Mouse (Mus musculus): Measurements from ENCODE around the gene Fkbp7.
"Not testable (repeated sequence)": the region's sequence is repeated elsewhere in the genome, so short reads cannot be mapped to it uniquely, and the experiment has no call there.

Fkbp7 gene

DNA sequence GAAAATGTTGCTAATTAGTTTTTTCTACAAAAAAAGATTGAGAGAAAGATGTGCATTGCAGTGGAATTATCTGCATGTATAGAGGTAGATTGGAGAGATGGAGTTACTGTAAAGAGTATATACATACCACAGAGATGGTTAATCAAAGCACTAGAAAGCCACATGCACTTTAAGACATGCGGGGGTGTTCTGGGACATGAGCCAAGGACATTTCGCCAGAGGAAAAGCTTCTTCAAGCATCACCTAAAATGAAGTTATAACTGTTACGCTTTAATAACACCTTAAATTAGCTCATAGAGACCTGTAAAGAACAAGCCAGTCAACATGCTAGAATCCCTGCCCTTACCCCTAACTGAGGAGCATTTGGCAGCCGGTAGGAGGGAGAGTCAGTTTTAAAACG lies 5.7 kb downstream of the Fkbp7 start:
- no peak for DNase-seq (ENCODE audit: low read depth, low spot score)

DNA sequence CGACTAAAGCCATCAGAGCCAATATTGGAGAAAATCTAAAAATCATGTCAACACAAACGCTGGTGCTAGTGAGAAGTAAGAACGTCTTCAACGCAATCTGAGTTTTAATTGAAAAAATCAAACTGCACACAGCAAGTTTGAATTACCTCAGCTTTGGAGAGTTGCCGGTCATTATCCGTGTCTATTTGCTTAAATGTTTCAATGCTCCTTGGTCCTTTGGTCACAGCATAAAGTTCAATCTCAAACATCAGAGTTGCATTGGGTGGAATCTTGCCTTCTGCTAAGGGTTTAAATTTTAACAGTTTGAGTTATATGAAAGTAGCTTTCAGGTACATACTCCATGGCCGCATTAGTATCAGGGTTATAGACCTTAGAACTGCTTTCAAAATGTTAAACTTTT lies 7.4 kb downstream of the Fkbp7 start:
- DNase-seq (ENCODE audit: low read depth, low spot score) = no peak

DNA sequence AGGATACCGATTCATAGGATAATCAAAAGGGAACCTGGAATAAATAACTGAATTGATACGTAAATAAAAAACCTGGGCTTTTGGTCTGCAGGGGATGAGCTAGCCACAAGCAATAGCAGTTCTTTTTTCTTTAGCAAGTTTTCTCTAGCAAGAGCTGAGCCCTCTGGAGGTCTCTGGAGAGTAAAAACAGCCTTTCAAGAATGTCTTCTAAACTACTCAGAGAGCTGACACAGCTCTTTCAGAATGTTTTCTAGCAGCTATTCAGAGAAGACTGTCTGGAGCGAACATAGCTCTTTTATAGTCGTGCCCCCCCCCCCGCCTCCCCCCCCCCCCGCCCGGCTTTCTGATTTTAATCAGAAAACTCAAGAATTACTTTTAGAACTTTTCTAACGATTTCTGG lies 13.5 kb downstream of the Fkbp7 start:
- no peak for DNase-seq (ENCODE audit: low read depth, low spot score)

DNA sequence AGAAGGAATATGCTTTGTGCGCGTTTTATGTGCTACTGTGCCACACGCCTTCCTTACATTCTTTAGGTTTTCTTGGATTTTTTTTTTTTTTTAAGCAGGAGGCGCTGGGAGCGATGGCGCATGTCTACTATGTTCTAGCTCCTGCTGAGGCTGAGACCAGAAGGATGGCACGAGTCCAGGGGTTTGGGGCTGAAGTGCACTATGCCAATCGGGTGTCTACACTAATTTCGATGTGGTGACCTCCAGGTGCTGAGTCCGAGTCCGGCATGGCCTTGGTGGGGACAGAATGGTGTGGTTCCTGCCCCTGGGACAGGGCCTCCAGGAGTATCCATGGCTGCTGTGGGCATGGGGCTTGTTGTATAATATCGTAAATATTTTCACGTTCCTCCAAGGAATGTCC lies 14.4 kb downstream of the Fkbp7 start:
- DNase-seq (ENCODE audit: low read depth, low spot score) = no peak

DNA sequence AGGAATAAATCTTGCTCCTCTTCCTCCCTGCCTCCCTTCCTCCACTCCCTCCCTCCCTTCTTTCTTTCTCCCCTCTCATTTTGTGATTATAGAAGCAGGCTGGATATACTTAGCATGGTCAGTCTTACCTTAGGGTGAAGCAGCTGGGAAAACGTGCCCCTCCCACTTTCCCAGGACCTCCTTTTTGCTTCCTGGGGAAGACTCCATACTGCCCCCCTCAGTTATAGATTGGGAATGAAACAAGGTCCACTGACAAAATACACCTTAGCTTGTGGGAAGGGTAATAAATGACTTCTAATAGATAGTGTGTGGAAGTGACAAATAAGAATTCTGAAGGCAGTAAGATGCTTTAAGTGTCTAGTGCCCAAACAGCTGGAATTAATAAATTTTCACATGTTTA lies 16.9 kb downstream of the Fkbp7 start:
- no peak for DNase-seq (ENCODE audit: low read depth, low spot score)

DNA sequence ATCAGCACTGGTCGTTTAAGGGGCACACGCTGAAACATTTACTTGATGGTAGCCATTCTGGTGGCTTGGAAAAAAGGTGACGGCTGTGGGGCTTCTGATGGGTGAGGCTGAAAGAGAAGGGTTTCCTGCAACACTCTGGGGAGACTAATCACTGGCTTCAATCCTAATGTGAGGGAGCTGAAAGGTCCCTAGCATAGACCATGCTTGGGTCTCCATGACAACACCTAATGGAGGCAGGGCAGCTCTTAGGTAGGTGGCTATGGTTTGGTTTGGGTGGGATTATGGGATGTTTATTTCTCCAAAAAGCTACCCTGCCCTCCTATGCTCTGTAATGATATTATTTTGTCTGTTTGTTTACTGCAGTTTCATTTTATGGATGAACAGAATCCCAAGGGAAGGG lies 17.5 kb downstream of the Fkbp7 start:
- no peak for DNase-seq (ENCODE audit: low read depth, low spot score)

DNA sequence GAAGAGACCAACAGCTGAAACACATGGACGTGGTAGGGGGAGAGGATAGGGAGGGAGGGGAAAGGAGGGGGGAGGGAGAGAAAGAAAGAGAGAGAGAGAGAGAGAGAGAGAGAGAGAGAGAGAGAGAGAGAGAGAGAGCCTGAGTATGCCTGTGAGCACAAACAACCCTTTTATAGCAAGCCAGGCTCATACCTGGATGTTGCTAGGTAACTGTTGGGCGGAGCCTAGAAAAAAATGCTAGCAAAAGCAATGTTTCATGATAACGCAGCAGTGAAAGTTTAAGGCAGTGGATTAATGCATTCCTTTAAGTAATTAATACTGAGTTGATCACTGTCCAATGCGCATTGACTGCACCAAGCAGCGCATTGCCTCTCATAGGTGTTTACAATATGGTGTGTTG lies 18.3 kb downstream of the Fkbp7 start:
- DNase-seq (ENCODE audit: low read depth, low spot score) = no peak

DNA sequence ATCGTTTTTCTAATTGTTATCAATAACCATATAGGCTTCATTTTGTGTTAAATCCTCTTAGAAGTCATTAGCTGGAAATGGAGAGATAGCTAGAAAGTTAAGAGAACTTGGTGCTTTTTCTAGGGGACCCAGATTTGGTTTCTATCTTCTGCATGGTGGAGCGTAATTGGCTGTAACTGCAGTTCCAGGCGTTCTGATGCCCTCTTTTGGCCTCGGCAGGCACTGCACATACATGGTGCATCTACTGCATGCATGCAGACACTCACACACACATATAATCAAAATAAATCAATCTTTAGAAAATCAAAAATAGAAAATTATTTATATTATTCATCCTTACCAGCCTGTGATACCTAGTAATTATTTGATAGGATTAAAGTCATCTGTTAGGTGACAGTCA lies 19.8 kb downstream of the Fkbp7 start:
- no peak for DNase-seq (ENCODE audit: low read depth, low spot score)

DNA sequence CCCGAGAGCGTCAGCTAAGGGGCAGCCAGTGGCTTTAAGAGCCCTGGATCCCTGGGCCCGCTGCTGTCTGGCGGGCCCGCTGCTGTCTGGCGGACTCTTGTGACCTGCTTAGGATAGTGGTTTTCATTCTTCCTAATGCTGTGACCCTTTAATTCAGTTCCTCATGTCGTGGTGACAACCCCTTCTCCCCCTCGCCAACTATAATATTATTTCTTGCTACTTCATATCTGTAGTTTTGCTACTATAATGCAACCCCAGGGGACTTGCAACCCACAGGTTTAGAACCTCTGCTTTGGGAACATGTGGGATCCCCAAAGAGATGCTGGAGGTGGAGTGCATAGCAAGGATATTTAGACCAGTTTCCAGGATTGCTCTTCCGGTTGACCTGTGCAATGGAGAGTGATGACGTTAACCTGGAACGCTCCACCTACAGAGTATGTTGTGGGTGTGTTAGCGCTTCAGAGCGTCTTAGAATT lies 24.2 kb downstream of the Fkbp7 start:
- DNase-seq (ENCODE audit: low read depth, low spot score) = no peak

DNA sequence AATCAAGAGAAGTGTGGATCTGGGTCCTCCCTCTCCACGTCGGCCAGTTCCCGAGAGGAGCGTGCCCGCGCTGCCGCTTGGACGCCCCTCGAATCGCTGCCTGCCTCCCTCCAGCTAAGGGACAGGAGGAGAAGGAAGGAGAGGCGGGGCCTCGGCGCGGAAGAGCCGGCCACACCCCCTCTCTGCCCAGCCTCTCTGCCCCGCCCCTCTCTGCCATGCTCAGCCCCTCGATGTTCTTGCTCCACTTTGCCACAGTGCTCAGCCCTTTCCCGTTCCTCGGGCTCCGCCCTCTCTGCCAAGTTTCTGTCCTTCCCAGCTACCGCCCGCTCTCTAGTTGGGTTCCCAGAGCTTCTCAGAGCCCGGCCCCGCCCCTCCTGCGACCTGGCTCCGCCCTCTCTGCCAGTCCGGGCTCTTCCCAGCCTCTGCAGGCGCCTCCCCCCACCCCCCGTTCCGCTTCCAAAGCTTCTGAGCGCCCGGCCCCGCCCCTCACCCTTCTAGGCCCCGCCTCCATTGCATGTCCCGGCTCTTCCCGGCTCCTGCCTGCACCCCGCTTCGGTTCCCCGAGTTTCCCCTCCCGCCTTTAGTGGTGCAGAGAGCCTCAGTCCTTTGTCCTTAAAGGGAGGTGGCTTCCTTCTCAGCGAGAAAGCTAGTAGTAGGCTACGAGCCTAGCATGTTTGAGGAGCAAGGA lies 24.9 kb downstream of the Fkbp7 start, which contains the start of the genes Prkra and Pjvk:
Prkra (minus strand) TSS at position 133 of the 688 bp plus-strand sequence.
Pjvk (plus strand) TSS at position 594 of the 688 bp plus-strand sequence.
- DNase-seq (ENCODE audit: low read depth, low spot score) = peak; percentile 96

DNA sequence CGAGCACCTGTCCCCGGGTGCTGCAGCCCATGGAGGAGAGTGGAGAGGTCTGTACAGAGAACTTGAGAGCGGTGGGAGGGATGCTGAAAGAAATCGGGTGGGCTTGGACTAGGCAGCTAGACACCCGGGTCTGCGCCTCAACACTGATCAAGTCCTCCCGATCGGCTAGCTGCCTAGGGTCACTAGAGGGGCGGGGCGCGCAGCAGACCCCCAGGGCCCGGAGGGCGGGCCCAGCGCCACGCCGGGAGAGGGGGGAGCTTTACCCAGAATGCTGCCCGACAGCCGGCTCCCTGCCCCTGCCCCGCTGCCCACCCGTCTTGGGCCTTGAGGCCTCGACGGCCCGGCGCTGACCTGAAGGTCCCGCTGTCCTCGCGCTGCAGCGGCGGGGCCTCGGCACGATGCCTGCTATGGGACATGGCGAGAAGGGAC lies 25.5 kb downstream of the Fkbp7 start:
- no peak for DNase-seq (ENCODE audit: low read depth, low spot score)

DNA sequence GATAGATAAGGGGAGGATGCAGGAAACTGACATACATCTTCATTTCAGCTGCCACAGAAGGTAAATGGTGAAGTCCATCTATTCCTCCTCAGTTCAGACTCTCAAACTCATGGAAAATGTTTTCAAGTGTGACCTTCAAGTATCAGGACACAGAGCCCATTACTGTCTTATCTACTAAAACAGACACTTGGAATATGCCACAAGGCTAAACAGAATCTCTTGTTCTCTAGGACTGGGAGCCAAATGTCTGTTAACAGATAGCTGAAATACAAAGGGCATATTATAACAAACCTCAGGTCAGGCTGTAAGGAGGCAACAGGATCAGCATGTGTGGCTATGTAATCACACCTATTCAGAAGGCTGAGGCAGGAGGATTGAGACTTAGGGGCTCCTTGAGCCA lies 29.1 kb downstream of the Fkbp7 start:
- no peak for DNase-seq (ENCODE audit: low read depth, low spot score)

DNA sequence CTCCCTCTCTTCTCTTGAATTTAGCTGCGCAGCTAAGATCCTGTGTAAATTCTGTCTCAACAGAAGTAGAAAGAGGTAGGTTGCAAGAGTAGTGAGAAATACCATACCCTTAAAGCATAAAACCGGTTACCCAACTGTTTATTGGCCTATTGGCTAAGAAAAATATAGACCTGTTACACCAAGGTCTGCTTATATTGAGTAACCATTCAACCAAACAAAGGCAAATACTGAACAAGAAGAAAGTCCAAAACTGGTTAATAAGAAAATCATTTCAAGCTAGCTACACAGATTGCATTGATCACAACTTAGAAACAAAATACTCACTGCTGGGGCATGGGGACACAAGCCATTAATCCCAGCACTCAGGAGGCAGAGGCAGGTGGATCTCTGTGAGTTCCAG lies 33.3 kb downstream of the Fkbp7 start:
- no peak for DNase-seq (ENCODE audit: low read depth, low spot score)

DNA sequence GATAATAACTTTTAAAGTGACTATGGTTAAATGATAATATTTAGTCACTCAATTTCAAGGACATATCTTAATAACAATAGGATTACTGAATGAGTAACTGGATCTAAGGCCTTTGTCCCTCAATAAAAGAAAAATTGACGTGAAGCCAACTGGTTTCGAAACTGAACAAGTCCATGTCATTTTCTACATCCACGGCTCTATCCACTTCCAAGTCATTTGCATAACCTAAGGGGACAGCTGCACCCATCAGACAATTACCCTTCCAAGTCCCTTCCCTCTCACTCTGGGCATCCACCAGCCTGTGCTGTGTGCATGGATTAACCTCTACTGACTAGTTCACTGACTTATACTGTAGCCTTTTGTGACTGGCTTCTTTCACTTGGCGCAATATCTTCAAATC lies 41.3 kb downstream of the Fkbp7 start:
- DNase-seq (ENCODE audit: low read depth, low spot score) = no peak

DNA sequence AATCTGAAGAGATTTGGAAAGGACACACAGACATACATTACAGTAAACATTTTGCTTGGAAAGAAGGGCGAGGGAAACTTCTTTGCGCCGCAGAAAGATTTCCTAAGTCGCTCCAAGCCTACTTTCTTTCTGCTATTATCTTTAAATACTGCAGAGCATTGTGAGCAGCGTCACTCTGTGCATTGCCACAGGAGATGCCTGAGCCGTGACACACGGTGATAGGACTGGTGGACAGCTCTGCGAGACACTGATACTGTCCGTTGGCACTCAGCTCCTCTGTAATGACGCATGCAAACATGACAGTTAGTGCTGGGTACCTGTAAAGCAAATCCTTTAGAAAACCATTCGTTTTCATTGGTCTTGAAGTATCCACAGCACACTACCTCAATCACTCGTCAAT lies 42.6 kb downstream of the Fkbp7 start:
- DNase-seq (ENCODE audit: low read depth, low spot score) = no peak

DNA sequence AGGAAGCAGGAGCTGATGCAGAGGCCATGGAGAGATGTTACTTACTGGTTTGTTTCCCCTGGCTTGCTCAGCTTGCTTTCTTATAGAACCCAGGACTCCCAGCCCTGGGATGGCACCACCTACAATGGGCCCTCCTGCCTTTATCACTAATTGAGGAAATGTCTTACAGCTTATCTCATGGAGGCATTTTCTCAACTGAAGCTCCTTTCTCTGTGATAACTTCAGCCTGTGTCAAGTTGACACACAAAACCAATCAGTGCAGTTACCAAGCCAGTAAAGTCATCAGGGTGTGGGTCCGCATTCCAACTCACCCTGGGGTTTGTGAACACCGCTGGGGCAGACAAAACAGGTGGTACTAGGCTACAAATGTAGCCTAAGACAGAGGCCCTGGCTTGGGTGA lies 50.6 kb downstream of the Fkbp7 start:
- DNase-seq (ENCODE audit: low read depth, low spot score) = not testable (repeated sequence)

DNA sequence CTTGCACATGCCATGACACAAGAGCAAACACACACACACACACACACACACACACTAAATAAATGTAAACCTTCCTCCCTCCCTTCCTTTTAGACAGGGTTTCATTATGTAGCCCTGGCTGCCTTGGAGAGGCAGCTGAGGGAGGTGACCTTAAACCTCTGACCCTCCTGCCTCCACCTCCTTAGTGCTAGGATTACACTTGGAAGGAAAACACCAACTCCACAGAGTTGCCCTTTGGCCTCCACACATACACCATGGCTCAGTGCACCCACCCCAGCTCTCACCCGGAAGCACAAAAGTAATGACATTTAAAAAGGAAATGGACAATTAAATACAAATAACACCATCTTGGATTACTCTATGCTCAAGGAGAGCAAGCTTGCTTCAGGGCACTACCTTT lies 51.2 kb downstream of the Fkbp7 start:
- no peak for DNase-seq (ENCODE audit: low read depth, low spot score)

DNA sequence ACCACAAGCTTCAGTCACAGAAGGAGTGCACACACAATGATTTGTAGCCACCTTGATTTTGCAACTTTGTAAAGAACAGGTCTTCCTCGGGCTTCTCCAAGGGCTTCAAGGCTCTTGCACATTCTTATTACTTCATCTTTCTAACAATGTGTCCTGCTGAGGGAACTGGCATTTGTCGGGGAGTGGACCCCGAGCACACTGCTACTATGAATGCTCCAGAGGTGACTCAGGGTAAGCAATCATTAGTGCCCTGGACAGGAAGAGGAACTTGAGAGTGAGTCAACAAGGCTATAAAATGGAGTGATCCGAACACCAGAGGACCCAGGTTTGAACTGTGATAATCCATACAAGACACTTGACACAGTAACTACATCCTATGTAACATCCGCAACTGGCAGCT lies 52.7 kb downstream of the Fkbp7 start:
- DNase-seq (ENCODE audit: low read depth, low spot score) = no peak

DNA sequence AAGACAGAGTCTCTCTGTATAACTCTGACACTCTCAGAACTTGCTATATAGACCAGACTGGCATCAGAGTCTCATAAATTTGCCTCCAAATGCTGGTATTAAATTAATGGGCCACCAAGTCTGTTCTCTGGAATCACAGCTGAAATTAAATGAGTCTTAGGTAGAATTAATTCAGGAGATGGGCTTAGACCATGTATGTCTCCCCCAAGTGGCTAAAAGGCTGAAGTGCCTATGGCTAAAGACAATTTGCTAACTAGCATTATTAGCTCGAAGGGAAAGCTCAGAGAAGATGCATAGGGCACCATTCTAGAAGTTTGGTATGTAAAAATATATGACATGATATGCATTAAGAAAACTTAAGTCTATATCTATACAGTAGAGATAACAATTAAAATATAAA lies 54.8 kb downstream of the Fkbp7 start:
- peak; percentile 38 for DNase-seq (ENCODE audit: low read depth, low spot score)
